Mouse (Mus musculus): ENCODE measurements around the gene Mark2. TPM values are rescaled to one million over a fixed set of nuclear protein-coding genes. Genes with fewer than 3 reads are reported as not detected.

Mark2 gene
- polyA plus RNA-seq, 1 experiment from 2014 or later = 44.7 TPM

GRCm38 (mm10) chr19:7304801-7305200, 36.9 kb downstream of the Mark2 start:
- Histone ChIP-seq H3K4me1 (replicated peaks; ENCODE audit: control insufficient read depth, insufficient read depth) (peaks cover 23% of the 10 kb centered on the region), H3K27me3 (ENCODE audit: control insufficient read depth, insufficient read depth, low read length) (no peaks in the 10 kb centered on the region), H3K9ac (ENCODE audit: low read length) (no peak overlapping the region), H3K27ac (replicated peaks) (peak overlapping the region; percentile 58; the same call in 1 of the 2 replicates), H3K4me3 (ENCODE audit: low read depth, low read length) (no peak overlapping the region), H3K4me2 (replicated peaks; ENCODE audit: low read depth) (no peak overlapping the region), H3K36me3 (ENCODE audit: control insufficient read depth, insufficient read depth, low read length) (no peaks in the 10 kb centered on the region), H3K9me3 (ENCODE audit: control insufficient read depth, low read length) (no peaks in the 10 kb centered on the region)
- 37% methylated on average over 2 of the region's 2 CpGs for WGBS
- no peak for TF ChIP-seq EP300 (optimal IDR thresholded peaks at IDR 0.05)
- TF ChIP-seq CTCF (IDR thresholded peaks at IDR 0.05; ENCODE audit: low read depth) = no peak
- ATAC-seq (ENCODE audit: low FRiP score, low TSS enrichment) (no peak), DNase-seq (ENCODE audit: low spot score) (no peak)

- H3K4me3 ChIP-seq (ENCODE audit: low read depth, low read length) = no peak overlapping the region
- no peak for DNase-seq (ENCODE audit: low spot score)
- peaks cover 18% of the 10 kb centered on the region for H3K4me1 ChIP-seq (replicated peaks; ENCODE audit: control insufficient read depth, insufficient read depth)
- peak overlapping the region; percentile 74 for H3K27ac ChIP-seq (replicated peaks)
- H3K9me3 ChIP-seq (ENCODE audit: control insufficient read depth, low read length) = no peaks in the 10 kb centered on the region
- TF ChIP-seq EP300 (optimal IDR thresholded peaks at IDR 0.05) = no peak
- TF ChIP-seq CTCF (IDR thresholded peaks at IDR 0.05; ENCODE audit: low read depth) = peak; percentile 42
- no peak overlapping the region for H3K4me2 ChIP-seq (replicated peaks; ENCODE audit: low read depth)
- no peaks in the 10 kb centered on the region for H3K27me3 ChIP-seq (ENCODE audit: control insufficient read depth, insufficient read depth, low read length)
- no peak for ATAC-seq (ENCODE audit: low FRiP score, low TSS enrichment)
- WGBS = 47% methylated on average over 6 of the region's 6 CpGs
- no peak overlapping the region for H3K9ac ChIP-seq (ENCODE audit: low read length)
- no peaks in the 10 kb centered on the region; the same call in 1 of the 2 replicates for H3K36me3 ChIP-seq (ENCODE audit: control insufficient read depth, insufficient read depth, low read length)
Measured at GRCm38 (mm10) chr19:7303796-7304195, 37.9 kb downstream of the Mark2 start.

GRCm38 (mm10) chr19:7302493-7302797, 39.2 kb downstream of the Mark2 start:
- no peak for TF ChIP-seq CTCF (IDR thresholded peaks at IDR 0.05; ENCODE audit: low read depth)
- TF ChIP-seq EP300 (optimal IDR thresholded peaks at IDR 0.05) = peak; percentile 11
- no peak for DNase-seq (ENCODE audit: low spot score)
- 41% methylated on average over 1 of the region's 1 CpGs for WGBS
- Histone ChIP-seq H3K4me3 (ENCODE audit: low read depth, low read length) (no peak overlapping the region), H3K27me3 (ENCODE audit: control insufficient read depth, insufficient read depth, low read length) (no peaks in the 10 kb centered on the region), H3K9ac (ENCODE audit: low read length) (peak overlapping the region; percentile 19; the same call in 1 of the 2 replicates), H3K9me3 (ENCODE audit: control insufficient read depth, low read length) (no peaks in the 10 kb centered on the region), H3K27ac (replicated peaks) (peak overlapping the region; percentile 74), H3K4me1 (replicated peaks; ENCODE audit: control insufficient read depth, insufficient read depth) (peaks cover 12% of the 10 kb centered on the region), H3K4me2 (replicated peaks; ENCODE audit: low read depth) (no peak overlapping the region), H3K36me3 (ENCODE audit: control insufficient read depth, insufficient read depth, low read length) (no peaks in the 10 kb centered on the region; the same call in 1 of the 2 replicates)
- peak; percentile 64 for ATAC-seq (ENCODE audit: low FRiP score, low TSS enrichment)

- TF ChIP-seq CTCF (IDR thresholded peaks at IDR 0.05; ENCODE audit: low read depth) = no peak
- peak; percentile 70 for TF ChIP-seq EP300 (optimal IDR thresholded peaks at IDR 0.05)
- 21% methylated on average over 7 of the region's 7 CpGs for WGBS
- peak; percentile 73 for ATAC-seq (ENCODE audit: low FRiP score, low TSS enrichment)
Measured at GRCm38 (mm10) chr19:7301647-7302492, 39.8 kb downstream of the Mark2 start.

GRCm38 (mm10) chr19:7300078-7300477, 41.6 kb downstream of the Mark2 start:
- WGBS = 96% methylated on average over 1 of the region's 1 CpGs
- ATAC-seq (ENCODE audit: low FRiP score, low TSS enrichment) = no peak

More at GRCm38 (mm10) chr19:7301647-7302492, 39.8 kb downstream of the Mark2 start:
- H3K4me2 ChIP-seq (replicated peaks; ENCODE audit: low read depth) = no peak overlapping the region
- peaks cover 12% of the 10 kb centered on the region for H3K4me1 ChIP-seq (replicated peaks; ENCODE audit: control insufficient read depth, insufficient read depth)
- no peaks in the 10 kb centered on the region for H3K9me3 ChIP-seq (ENCODE audit: control insufficient read depth, low read length)
- no peak overlapping the region for H3K4me3 ChIP-seq (ENCODE audit: low read depth, low read length)
- H3K36me3 ChIP-seq (ENCODE audit: control insufficient read depth, insufficient read depth, low read length) = no peaks in the 10 kb centered on the region; the same call in 1 of the 2 replicates
- peak overlapping the region; percentile 74 for H3K27ac ChIP-seq (replicated peaks)
- H3K9ac ChIP-seq (ENCODE audit: low read length) = 0 out of 2 replicates have a peak overlapping the region, but pooled peaks have one; percentile 19
- no peaks in the 10 kb centered on the region for H3K27me3 ChIP-seq (ENCODE audit: control insufficient read depth, insufficient read depth, low read length)
- DNase-seq (ENCODE audit: low spot score) = peak; percentile 76

GRCm38 (mm10) chr19:7299052-7299451, 42.6 kb downstream of the Mark2 start:
- Histone ChIP-seq H3K4me1 (replicated peaks; ENCODE audit: control insufficient read depth, insufficient read depth) (peaks cover 10% of the 10 kb centered on the region), H3K36me3 (ENCODE audit: control insufficient read depth, insufficient read depth, low read length) (no peaks in the 10 kb centered on the region; the same call in 1 of the 2 replicates), H3K9ac (ENCODE audit: low read length) (no peak overlapping the region), H3K27me3 (ENCODE audit: control insufficient read depth, insufficient read depth, low read length) (no peaks in the 10 kb centered on the region), H3K4me2 (replicated peaks; ENCODE audit: low read depth) (no peak overlapping the region), H3K27ac (replicated peaks) (no peak overlapping the region), H3K9me3 (ENCODE audit: control insufficient read depth, low read length) (no peaks in the 10 kb centered on the region), H3K4me3 (ENCODE audit: low read depth, low read length) (no peak overlapping the region)
- ATAC-seq (ENCODE audit: low FRiP score, low TSS enrichment) = no peak
- DNase-seq (ENCODE audit: low spot score) = no peak
- TF ChIP-seq EP300 (optimal IDR thresholded peaks at IDR 0.05) (no peak), CTCF (IDR thresholded peaks at IDR 0.05; ENCODE audit: low read depth) (no peak)

More at GRCm38 (mm10) chr19:7300078-7300477, 41.6 kb downstream of the Mark2 start:
- Histone ChIP-seq H3K4me2 (replicated peaks; ENCODE audit: low read depth) (no peak overlapping the region), H3K36me3 (ENCODE audit: control insufficient read depth, insufficient read depth, low read length) (no peaks in the 10 kb centered on the region; the same call in 1 of the 2 replicates), H3K9me3 (ENCODE audit: control insufficient read depth, low read length) (no peaks in the 10 kb centered on the region), H3K9ac (ENCODE audit: low read length) (no peak overlapping the region), H3K27me3 (ENCODE audit: control insufficient read depth, insufficient read depth, low read length) (no peaks in the 10 kb centered on the region), H3K4me3 (ENCODE audit: low read depth, low read length) (no peak overlapping the region), H3K4me1 (replicated peaks; ENCODE audit: control insufficient read depth, insufficient read depth) (peaks cover 12% of the 10 kb centered on the region), H3K27ac (replicated peaks) (no peak overlapping the region)
- TF ChIP-seq CTCF (IDR thresholded peaks at IDR 0.05; ENCODE audit: low read depth) = no peak
- no peak for TF ChIP-seq EP300 (optimal IDR thresholded peaks at IDR 0.05)
- DNase-seq (ENCODE audit: low spot score) = no peak

All from stomach, postnatal 0 days (tissue).